10 mouse cellular contexts compared by ENCODE assay signal in genomic region chr4:135306533-135306932, GRCm38 (mm10). TPM values are rescaled to one million over a fixed set of nuclear protein-coding genes. Genes with fewer than 3 reads are reported as not detected.
DNase-seq lines count a peak whose midpoint lies in the region; ATAC-seq lines count a peak whose summit lies in the region.
"Had no signal": no experiment of that assay in that cellular context is flagged by ENCODE, and none has a peak within 500 bp of the region (broad histone marks: within the 10 kb centered on the region; RNA-seq: fewer than 3 reads in every experiment).

No protein-coding gene starts in this region.

- H3K9me3 ChIP-seq in kidney, embryonic 14.5 days (ENCODE audit: control insufficient read depth, low read length): no peaks in the 10 kb centered on the region
- no peaks in the 10 kb centered on the region for H3K9me3 ChIP-seq in intestine, embryonic 16.5 days (ENCODE audit: control insufficient read depth, low read length)
- no peaks in the 10 kb centered on the region for H3K9me3 ChIP-seq in lung, embryonic 15.5 days
- H3K9me3 ChIP-seq in forebrain, embryonic 14.5 days (replicated peaks; ENCODE audit: control insufficient read depth, low read length): no peaks in the 10 kb centered on the region
- H3K9me3 ChIP-seq: limb, embryonic 15.5 days; stomach, embryonic 15.5 days had no signal

- no peaks in the 10 kb centered on the region for H3K36me3 ChIP-seq in kidney, embryonic 14.5 days (ENCODE audit: control insufficient read depth, insufficient read depth, low read length)
- no peaks in the 10 kb centered on the region for H3K36me3 ChIP-seq in intestine, embryonic 16.5 days (ENCODE audit: control insufficient read depth, insufficient read depth, low read length)
- H3K36me3 ChIP-seq in lung, embryonic 15.5 days: no peaks in the 10 kb centered on the region
- no peaks in the 10 kb centered on the region for H3K36me3 ChIP-seq in forebrain, embryonic 14.5 days (ENCODE audit: control insufficient read depth, insufficient read depth, low read length)
- H3K36me3 ChIP-seq: limb, embryonic 15.5 days; stomach, embryonic 15.5 days had no signal

- H3K9ac ChIP-seq in kidney, embryonic 14.5 days (ENCODE audit: low read depth, low read length): no peak overlapping the region
- H3K9ac ChIP-seq in intestine, embryonic 16.5 days (ENCODE audit: low read depth, low read length): no peak overlapping the region
- H3K9ac ChIP-seq in lung, embryonic 15.5 days: no peak overlapping the region
- H3K9ac ChIP-seq in forebrain, embryonic 14.5 days (ENCODE audit: low read length): no peak overlapping the region
- H3K9ac ChIP-seq: limb, embryonic 15.5 days; stomach, embryonic 15.5 days had no signal

- 52% methylated on average over 4 of the region's 4 CpGs for WGBS in kidney, embryonic 14.5 days
- 59% methylated on average over 4 of the region's 4 CpGs for WGBS in intestine, embryonic 16.5 days
- WGBS in lung, embryonic 15.5 days: 35% methylated on average over 4 of the region's 4 CpGs
- WGBS in forebrain, embryonic 14.5 days: 54% methylated on average over 4 of the region's 4 CpGs

- no peaks in the 10 kb centered on the region for H3K27me3 ChIP-seq in kidney, embryonic 14.5 days (ENCODE audit: control insufficient read depth, insufficient read depth, low read length)
- H3K27me3 ChIP-seq in intestine, embryonic 16.5 days (replicated peaks; ENCODE audit: control insufficient read depth, insufficient read depth, low read length): no peaks in the 10 kb centered on the region
- H3K27me3 ChIP-seq in lung, embryonic 15.5 days: no peaks in the 10 kb centered on the region
- H3K27me3 ChIP-seq in forebrain, embryonic 14.5 days (replicated peaks; ENCODE audit: control insufficient read depth, insufficient read depth, low read length): no peaks in the 10 kb centered on the region
- H3K27me3 ChIP-seq: limb, embryonic 15.5 days; stomach, embryonic 15.5 days had no signal

- no peak for ATAC-seq in kidney, embryonic 14.5 days (ENCODE audit: low FRiP score, low TSS enrichment)
- peak; percentile 37; the same call in 1 of the 2 replicates for ATAC-seq in intestine, embryonic 16.5 days
- ATAC-seq in lung, embryonic 15.5 days (ENCODE audit: borderline replicate concordance, extremely low read depth, low FRiP score, low TSS enrichment): peak; percentile 35; the same call in 1 of the 2 replicates
- ATAC-seq in forebrain, embryonic 14.5 days: no peak

- H3K4me2 ChIP-seq in kidney, embryonic 14.5 days (replicated peaks; ENCODE audit: low read depth, low read length): no peak overlapping the region
- H3K4me2 ChIP-seq in intestine, embryonic 16.5 days (ENCODE audit: low read depth, low read length): no peak overlapping the region
- H3K4me2 ChIP-seq in lung, embryonic 15.5 days: no peak overlapping the region
- H3K4me2 ChIP-seq in forebrain, embryonic 14.5 days (ENCODE audit: low read length): no peak overlapping the region
- H3K4me2 ChIP-seq: limb, embryonic 15.5 days; stomach, embryonic 15.5 days had no signal

- H3K27ac ChIP-seq in kidney, embryonic 14.5 days (ENCODE audit: low read depth, low read length): no peak overlapping the region
- H3K27ac ChIP-seq in intestine, embryonic 16.5 days (ENCODE audit: low read length): no peak overlapping the region
- peak overlapping the region; percentile 56 for H3K27ac ChIP-seq in lung, embryonic 15.5 days
- H3K27ac ChIP-seq in forebrain, embryonic 14.5 days (ENCODE audit: low read depth, low read length): no peak overlapping the region
- H3K27ac ChIP-seq: limb, embryonic 15.5 days had no signal

- H3K4me3 ChIP-seq in kidney, embryonic 14.5 days (ENCODE audit: low read length): no peak overlapping the region
- H3K4me3 ChIP-seq in intestine, embryonic 16.5 days (ENCODE audit: low read length): no peak overlapping the region
- no peak overlapping the region for H3K4me3 ChIP-seq in lung, embryonic 15.5 days
- no peak overlapping the region for H3K4me3 ChIP-seq in forebrain, embryonic 14.5 days (ENCODE audit: low read depth, low read length)
- H3K4me3 ChIP-seq: limb, embryonic 15.5 days; stomach, embryonic 15.5 days had no signal

- peaks cover 6% of the 10 kb centered on the region; the same call in 1 of the 2 replicates for H3K4me1 ChIP-seq in kidney, embryonic 14.5 days (ENCODE audit: control insufficient read depth, insufficient read depth, low read length)
- H3K4me1 ChIP-seq in intestine, embryonic 16.5 days (ENCODE audit: control insufficient read depth, insufficient read depth, low read length): peaks cover 7% of the 10 kb centered on the region; the same call in 1 of the 2 replicates
- H3K4me1 ChIP-seq in lung, embryonic 15.5 days: peaks cover 28% of the 10 kb centered on the region
- peaks cover 2% of the 10 kb centered on the region; the same call in 1 of the 2 replicates for H3K4me1 ChIP-seq in forebrain, embryonic 14.5 days (ENCODE audit: control insufficient read depth, insufficient read depth, low read length)

- peak; percentile 86 for DNase-seq in kidney, adult 11 months
- peak; percentile 84 for DNase-seq in adrenal gland, postnatal 14 days
- DNase-seq in forebrain, embryonic 14.5 days (ENCODE audit: low spot score): no peak
- no peak for DNase-seq in cerebellum, adult 8-10 months
- no peak for DNase-seq in B cell, adult 2 months

RNA-seq across cellular contexts. Expression of gene Clic4, which starts 33.9 kb away (rescaled TPM):
- 68.5 and 132 TPM in 2 replicates for polyA plus RNA-seq in kidney, embryonic 14.5 days (2014; fragmentation: Nextera tagmentation; extraction: Ambion mirVana)
- total RNA-seq in adrenal gland, postnatal 14 days (2021): 95.7 and 116 TPM in 2 replicates
- polyA plus RNA-seq in intestine, embryonic 16.5 days (2015; fragmentation: Nextera tagmentation; extraction: Ambion mirVana): 107 and 109 TPM in 2 replicates
- polyA plus RNA-seq in lung, embryonic 15.5 days (2015; fragmentation: Nextera tagmentation; extraction: Ambion mirVana): 181 and 185 TPM in 2 replicates
- 74.1 and 74.4 TPM in 2 replicates for polyA plus RNA-seq in forebrain, embryonic 14.5 days (2014; fragmentation: Nextera tagmentation; extraction: Ambion mirVana)

RNA-seq across cellular contexts. Expression of gene Srrm1, which starts 46.6 kb away (rescaled TPM):
- polyA plus RNA-seq in kidney, embryonic 14.5 days (2014; fragmentation: Nextera tagmentation; extraction: Ambion mirVana): 254 and 273 TPM in 2 replicates
- total RNA-seq in adrenal gland, postnatal 14 days (2021): 120 and 136 TPM in 2 replicates
- 152 and 176 TPM in 2 replicates for polyA plus RNA-seq in intestine, embryonic 16.5 days (2015; fragmentation: Nextera tagmentation; extraction: Ambion mirVana)
- polyA plus RNA-seq in lung, embryonic 15.5 days (2015; fragmentation: Nextera tagmentation; extraction: Ambion mirVana): 199 and 209 TPM in 2 replicates
- 129 and 152 TPM in 2 replicates for polyA plus RNA-seq in forebrain, embryonic 14.5 days (2014; fragmentation: Nextera tagmentation; extraction: Ambion mirVana)

Comparison
In these comparisons a context has a peak if more than half of its experiments do, and no peak if none do; other contexts are left out.
1. DNase-seq: peak in kidney, adult 11 months (single experiment) and adrenal gland, postnatal 14 days (single experiment); none in forebrain, embryonic 14.5 days (single experiment), cerebellum, adult 8-10 months (single experiment) and B cell, adult 2 months (0 of 2).
2. ATAC-seq: peak in intestine, embryonic 16.5 days (single experiment) and lung, embryonic 15.5 days (single experiment); none in kidney, embryonic 14.5 days (single experiment) and forebrain, embryonic 14.5 days (single experiment).